Mouse (Mus musculus): ENCODE results near the gene Hddc3.
A peak's percentile ranks its signal among the peaks of the same experiment; 100 is the strongest.
"Not testable (repeated sequence)": the region's sequence is repeated elsewhere in the genome, so short reads cannot be mapped to it uniquely, and the experiment has no call there.

Hddc3 gene

GRCm38 (mm10) chr7:80369461-80369860 lies 26.6 kb downstream of the Hddc3 start:
- DNase-seq (ENCODE audit: extremely low read depth, low read depth): no peak

DNA sequence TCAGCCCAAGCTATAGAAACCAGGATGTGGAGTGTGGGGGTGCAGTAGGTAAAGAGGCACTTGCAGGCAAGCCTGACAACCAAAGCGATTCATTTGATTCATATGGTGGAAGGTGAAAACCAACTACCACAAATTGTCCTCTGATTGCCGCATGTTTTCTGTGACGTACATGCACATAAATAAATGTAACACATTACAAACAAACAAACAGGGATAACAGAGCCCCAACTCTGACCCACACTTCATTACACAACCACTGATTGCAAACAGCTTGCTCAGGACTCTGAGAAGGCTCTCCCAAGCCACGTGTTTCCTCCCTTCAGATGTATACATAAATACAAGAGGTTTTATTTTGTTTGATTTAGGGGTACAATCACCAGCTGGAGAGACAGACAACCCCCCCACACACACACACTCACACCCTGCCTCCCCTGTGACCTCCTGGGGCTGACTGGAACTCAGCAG lies 27.1 kb downstream of the Hddc3 start:
- no peak for DNase-seq (ENCODE audit: extremely low read depth, low read depth)

DNA sequence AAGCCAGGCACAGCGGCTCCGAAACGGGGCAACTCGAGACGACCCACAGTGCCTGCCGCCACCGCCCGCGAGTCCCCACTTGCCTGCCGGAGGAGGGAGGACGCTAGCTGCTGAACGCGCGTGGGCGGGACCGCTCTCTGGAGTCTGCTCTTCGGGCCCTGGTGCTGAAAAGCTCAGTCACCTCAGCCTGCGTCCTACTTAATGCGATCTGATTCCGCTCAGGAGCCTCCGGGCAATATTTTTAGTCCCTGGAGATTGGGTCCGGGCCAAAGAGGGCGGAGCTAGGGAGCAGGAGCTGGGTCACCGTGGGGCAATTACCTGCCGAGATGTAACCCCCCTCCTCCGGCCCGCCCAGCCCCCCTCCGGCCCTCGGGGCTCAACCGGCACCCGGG lies 27.7 kb downstream of the Hddc3 start:
- DNase-seq (ENCODE audit: extremely low read depth, low read depth): peak; percentile 50

DNA sequence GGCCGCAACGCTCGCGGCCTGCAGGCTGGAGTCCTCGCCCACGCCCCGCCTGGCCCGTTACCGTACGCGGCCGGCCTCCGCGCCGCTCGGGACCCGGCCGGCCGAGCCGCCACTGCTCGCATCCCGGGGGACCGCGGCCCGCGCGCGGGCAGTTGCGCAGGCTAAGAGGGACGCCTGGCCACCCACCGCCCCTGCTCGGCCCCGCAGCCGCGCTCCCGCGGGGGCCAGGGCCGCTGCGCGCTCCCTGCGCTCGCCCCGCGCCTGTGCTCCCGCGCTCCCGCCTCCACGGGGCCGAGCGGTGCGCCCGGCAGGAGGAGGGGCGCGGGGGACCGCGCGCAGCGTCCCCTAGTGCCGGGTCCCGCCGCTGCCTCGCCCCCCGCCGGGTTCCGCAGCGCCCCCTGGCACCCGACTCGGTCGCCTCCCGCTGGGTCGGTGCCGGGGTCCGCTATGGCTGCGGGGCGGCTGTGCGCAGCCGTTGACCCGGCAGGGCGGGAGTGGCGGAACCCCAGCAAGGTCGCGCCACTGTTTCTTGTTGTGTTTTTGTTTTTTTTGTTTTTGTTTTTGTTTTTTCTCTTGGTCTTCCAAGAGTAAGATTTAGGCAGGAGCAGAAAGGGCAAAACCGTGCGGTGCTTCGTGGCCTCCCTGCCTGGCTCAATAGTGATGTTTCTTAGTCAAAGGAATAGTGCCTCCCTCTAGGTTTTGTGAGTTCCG lies 28.3 kb downstream of the Hddc3 start, which contains the start of gene Man2a2:
Man2a2 (minus strand) TSS at position 335 of the 711 bp plus-strand sequence.
- no peak for DNase-seq (ENCODE audit: extremely low read depth, low read depth)

GRCm38 (mm10) chr7:80372166-80372565 lies 29.3 kb downstream of the Hddc3 start:
- no peak for DNase-seq (ENCODE audit: extremely low read depth, low read depth)

DNA sequence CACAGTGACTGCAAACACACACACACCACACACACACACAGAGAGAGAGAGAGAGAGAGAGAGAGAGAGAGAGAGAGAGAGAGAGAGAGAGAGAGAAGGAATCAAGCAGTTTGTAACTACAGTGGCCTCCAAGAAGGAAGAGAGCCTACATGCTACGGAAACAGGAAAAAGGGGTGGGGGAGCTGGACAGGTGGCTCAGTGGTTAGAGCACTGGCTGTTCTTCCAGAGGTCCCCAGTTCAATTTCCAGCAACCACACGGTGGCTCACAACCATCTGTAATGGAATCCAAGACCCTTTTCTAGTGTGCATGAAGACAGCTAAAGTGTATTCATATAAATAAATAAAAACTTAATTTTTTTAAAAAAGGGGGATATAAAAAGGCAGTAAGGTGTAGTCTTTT lies 29.8 kb downstream of the Hddc3 start:
- no peak for DNase-seq (ENCODE audit: extremely low read depth, low read depth)

DNA sequence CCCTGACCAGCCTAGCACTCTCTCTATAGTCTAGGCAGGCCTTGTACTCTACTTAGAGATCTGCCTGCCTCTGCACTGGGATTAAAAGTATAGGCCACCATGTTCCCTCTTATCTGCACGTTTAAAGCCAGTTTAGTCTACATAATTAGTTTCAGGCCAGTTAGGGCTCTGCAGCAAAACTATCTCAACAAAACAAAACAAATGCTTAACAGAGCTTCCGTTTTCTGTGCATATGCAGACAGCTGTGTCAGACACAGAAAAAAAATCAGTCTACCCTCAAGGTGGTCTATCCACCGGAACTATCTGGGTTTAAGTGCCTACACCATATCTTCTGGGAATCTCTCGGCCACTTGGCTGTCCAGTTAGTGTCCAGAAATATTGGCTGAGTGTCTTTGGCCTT lies 30.4 kb downstream of the Hddc3 start:
- peak; percentile 57 for DNase-seq (ENCODE audit: extremely low read depth, low read depth)

GRCm38 (mm10) chr7:80373850-80374249 lies 30.9 kb downstream of the Hddc3 start:
- DNase-seq (ENCODE audit: extremely low read depth, low read depth): peak; percentile 72

- DNase-seq (ENCODE audit: extremely low read depth, low read depth): no peak
These were observed 31.4 kb downstream of the Hddc3 start for GRCm38 (mm10) chr7:80374280-80374679.

DNA sequence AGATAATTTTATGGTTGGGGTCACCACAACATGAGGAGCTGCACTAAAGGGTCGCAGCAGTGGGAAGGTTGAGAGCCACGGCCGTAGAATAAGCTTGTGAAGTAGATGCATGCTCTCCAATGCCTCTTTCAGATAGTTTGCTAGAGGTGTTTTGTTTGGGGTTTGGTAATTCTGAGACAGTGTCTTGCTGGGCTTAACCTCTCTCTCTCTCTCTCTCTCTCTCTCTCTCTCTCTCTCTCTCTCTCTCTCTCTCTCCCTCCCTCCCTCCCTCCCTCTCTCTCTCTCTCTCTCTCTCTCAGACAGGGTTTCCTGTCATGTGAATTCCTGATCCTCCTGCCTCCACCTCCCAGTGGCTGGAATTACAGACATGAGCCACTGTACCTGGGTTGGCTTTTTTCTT lies 31.8 kb downstream of the Hddc3 start:
- DNase-seq (ENCODE audit: extremely low read depth, low read depth): no peak

GRCm38 (mm10) chr7:80375376-80376039 lies 32.6 kb downstream of the Hddc3 start:
- DNase-seq (ENCODE audit: extremely low read depth, low read depth): no peak

GRCm38 (mm10) chr7:80376192-80376591 lies 33.3 kb downstream of the Hddc3 start:
- no peak for DNase-seq (ENCODE audit: extremely low read depth, low read depth)

GRCm38 (mm10) chr7:80377471-80377870 lies 34.6 kb downstream of the Hddc3 start:
- DNase-seq (ENCODE audit: extremely low read depth, low read depth): no peak

DNA sequence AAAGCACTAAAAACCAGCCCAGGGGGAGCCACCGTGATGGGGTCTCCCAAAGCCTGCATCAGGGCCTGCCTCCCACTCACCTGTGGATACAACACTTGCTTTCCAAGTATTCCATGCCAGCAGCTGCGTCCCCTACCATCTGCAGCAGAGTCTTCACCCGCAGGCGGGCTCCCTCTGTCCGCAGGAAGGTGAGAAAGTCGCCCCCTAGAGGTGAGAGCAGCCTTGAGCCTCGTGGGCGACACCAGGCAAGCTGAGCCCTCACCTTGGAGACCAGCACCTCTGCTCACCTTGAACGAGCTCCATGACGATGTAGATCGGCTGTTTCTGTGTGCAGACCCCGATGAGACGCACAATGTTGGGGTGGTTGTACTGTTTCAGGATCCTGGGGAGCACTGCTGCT lies 36.6 kb downstream of the Hddc3 start:
- no peak for DNase-seq (ENCODE audit: extremely low read depth, low read depth)

- no peak for DNase-seq (ENCODE audit: extremely low read depth, low read depth)
These were observed 40.0 kb downstream of the Hddc3 start for GRCm38 (mm10) chr7:80382919-80383318.

DNA sequence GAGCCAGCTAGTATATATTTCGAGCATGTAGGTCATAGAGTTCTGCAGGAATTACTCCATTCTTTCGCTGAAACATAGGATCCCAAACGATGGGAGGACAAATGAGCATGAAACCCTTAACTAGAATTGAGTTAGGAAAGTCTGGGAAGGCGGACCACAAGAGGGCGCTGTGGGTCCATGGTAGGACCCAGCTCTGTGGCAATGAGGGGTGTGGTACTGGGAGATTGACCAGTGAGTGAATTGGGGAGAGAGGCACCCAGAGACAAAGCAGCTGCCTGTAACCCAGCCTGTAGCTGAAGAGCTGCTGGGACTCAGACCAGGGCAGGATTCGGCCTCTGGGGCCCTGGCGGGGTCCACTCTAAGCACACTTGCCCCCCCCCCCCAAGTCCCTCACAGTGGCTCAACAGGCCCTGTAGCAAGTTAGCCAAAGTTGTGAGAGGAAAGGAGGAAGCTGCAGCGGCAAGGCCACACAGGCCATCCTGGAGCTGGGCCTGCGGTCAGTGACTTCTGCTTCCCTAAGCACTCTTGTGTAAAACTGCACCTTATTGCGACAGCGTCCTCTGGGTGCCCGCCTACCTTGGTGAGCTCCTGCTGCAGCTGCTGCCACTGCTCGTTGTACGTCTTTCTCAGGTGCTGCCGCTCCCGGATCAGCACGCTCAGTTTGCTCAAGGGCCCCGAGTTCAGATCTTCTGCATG lies 43.5 kb downstream of the Hddc3 start:
- DNase-seq (ENCODE audit: extremely low read depth, low read depth): peak; percentile 72

DNA sequence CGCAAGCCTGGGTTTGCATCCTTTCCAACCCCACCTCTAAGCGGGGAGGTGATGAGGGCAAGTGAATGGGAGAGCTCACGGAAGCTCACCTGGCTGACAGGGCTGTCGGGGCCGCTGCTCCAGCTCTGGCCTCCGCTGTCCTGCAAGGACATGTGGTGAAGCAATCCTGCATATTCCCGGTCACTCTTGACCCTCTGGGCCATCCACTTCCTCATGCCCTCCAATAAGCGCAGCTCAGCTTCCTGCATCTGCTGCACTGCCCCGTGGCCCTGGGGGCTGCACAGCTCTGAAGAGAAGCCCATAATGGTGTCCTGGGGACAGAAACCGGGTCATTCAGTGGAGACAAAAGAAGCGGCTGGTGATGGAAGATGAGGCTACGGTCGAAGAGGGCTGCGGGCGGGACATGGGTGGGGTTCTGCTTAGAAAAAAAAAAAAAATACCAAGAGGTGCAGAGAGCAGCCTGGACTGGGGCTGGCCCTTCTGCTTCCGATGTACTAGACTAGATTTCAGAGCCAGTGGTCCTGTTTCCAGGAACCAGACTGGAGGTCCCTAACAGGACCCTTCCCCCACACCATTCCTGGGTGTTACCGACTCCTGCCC lies 44.2 kb downstream of the Hddc3 start:
- no peak for DNase-seq (ENCODE audit: extremely low read depth, low read depth)

DNA sequence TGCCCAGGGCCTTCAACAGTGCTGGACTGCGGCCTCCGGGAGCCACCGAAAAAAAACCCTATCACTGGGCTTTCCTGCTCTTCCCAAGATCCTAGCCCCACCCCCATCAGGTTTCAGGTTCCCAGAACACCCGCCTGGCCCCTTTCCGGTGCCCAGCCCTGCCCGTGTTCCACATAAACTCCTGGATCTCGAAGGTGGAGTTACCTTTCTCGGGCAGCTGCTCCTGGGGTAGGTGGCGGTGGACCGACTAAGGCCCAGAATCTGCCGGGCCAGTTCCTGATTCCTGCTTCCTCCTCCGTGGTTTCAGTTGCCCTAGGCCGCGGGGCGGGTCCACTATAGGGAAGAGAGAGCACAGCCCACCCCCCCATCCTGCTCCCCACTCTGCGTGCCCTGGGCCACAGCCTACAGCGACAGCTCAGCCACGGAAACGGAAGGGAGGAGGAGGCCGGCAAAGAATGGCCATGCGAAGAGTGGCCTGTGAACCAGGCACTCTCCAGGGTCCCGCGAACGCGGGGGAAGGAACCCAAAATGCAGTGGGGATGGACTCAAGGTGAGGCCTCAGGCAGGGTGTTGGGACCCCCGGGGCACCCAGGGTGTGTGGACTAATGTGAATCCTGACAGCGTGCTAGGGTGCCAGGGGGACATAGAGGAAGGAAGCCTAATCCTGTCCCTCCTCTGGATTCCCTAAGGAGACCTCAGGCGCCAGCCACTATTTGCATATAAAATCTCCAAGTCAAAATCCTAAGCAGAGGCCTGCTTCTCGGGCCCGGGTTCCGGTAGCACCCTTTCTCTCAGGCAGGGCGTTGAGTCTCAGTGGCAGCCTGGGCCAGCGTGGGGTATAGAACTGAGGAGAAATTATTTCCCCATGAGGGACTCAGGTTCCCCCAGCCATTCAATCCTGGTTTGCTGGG lies 45.0 kb downstream of the Hddc3 start, which contains the start of gene Fes:
Fes (minus strand) TSS at position 314 of the 911 bp plus-strand sequence.
- DNase-seq (ENCODE audit: extremely low read depth, low read depth): no peak

- DNase-seq (ENCODE audit: extremely low read depth, low read depth): no peak
These were observed 49.2 kb downstream of the Hddc3 start for GRCm38 (mm10) chr7:80392119-80392518.

DNA sequence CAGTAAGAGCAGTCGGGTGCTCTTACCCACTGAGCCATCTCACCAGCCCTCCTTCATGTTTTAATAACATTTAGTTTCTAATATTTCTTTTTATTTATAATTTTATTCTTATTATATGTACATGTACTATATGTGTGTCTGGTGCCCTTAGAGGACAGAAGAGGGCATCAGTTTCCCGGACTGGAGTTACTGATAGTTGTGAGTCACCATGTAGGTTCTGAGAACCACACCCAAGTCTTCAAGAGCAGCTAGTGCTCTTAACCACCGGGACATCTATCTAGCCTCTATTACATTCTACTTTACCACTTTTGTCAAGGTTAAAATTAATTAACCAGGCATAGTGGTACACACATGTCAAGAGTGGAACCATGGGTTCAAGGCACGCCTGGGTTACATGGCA lies 51.7 kb downstream of the Hddc3 start:
- no peak for DNase-seq (ENCODE audit: extremely low read depth, low read depth)

GRCm38 (mm10) chr7:80396427-80396826 lies 53.5 kb downstream of the Hddc3 start:
- not testable (repeated sequence) for DNase-seq (ENCODE audit: extremely low read depth, low read depth)
